Mouse (Mus musculus): ENCODE measurements around the gene Antxr1. TPM values are rescaled to one million over a fixed set of nuclear protein-coding genes. Genes with fewer than 3 reads are reported as not detected.
A peak's percentile ranks its signal among the peaks of the same experiment; 100 is the strongest.

The Antxr1 gene
- 0.32 TPM in 1 of 2 replicates, not detected in the other for total RNA-seq (2017)

DNA sequence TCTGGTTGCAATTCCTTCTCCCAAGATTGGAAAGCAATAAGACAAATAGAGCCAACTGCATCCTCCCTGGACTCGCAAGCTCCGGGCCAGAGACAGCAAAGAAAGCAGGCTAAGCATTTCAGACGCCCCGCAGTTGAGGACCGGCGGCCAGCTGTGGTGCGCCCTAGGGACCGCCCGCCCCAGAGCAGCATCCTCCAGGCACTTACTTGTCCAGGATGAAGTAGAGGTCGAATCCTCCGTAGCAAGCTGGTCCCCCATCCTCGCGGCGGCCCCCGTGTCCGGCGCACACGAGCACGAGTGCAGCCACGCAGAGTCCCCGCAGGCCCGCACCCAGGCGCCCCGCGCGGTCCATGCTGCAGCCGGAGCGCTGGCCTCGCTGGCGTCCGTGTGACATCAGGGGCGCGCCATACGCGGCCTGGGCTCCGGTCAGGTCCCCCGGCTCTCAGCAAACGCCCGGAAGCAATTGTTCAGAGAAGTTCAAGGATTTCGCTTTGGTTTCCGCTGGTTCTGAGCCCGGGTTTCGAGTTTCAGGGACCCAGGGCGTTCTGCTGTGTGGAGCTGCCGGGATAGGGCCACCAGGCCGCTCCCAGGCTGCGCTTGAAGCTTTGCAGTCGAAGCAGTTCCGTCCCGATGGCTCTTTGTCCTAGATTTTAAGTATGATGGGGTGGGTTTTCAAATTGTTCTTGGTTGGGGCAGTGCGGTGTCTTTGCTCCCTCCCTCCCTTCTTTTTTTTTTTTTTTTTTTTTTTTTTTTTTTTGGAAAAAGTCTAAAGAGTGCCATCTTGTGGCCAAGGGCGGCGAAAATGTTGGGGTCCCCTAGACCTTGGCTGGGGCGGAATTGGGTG is at the start of gene Antxr1:
Gene Antxr1 (minus strand): TSS at position 731 of the 844 bp plus-strand sequence.
- ATAC-seq (replicated peaks; ENCODE audit: low read depth, poor library complexity, severe bottlenecking) = peak; percentile 39; the same call in 1 of the 2 replicates

DNA sequence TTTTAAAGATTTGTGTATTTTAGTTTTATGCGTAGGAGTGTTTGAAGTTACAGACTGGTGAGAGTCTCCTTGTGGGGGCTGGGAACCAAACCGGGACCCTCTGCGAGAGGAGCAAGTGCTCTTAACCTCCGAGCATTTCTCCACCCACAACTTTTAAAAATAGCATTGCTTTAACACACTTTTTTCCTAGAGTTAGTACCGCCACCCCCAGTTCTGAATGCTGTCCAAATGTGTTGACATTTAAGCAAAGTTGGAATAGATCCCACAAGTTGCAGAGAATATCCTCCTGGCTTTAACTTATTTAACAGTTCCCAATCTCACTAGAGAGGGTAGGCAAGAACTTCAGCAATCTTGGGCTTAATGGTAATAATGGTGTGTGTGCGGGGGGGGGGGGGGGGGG is 49.1 kb upstream of the Antxr1 start:
- ATAC-seq (replicated peaks; ENCODE audit: low read depth, poor library complexity, severe bottlenecking) = no peak

DNA sequence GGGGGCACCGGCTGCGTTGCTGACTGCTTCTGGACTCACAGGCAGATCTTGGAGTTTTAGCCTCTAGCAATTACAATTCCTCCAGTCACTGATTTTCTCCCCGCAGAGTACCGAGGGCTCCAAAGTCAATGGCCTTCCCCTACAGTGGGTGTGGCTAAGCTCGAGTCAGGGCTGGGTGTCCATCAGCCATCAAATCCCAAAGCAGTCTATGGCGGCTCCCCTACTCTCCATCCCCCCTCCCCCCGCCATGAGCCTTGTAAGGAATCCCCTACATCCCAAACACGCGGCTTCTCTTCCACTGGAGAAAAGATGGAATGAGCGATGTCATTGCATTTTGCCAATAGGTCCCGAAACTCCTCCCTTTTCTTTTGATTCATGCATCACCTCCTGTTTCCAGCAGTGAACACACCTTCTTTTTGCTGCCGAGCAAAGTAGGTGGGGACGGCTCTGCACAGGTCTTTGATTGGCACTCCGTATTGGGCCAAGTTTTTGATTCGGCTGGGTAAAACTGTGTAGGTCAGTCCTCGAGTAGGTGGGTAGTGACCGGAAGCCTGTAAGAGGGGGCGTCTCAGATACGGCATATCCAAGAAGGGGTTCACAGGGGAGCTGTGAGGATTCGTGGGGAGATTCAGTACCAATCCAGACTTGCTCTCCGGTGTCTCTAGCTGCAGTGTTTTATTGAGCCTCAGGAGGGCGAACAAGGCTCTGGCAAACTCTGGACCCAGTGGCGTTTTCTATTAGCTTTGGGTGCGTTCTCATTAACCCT is 48.5 kb upstream of the Antxr1 start:
- 0 out of 2 replicates have a peak, but pooled peaks have one; percentile 52 for ATAC-seq (replicated peaks; ENCODE audit: low read depth, poor library complexity, severe bottlenecking)

DNA sequence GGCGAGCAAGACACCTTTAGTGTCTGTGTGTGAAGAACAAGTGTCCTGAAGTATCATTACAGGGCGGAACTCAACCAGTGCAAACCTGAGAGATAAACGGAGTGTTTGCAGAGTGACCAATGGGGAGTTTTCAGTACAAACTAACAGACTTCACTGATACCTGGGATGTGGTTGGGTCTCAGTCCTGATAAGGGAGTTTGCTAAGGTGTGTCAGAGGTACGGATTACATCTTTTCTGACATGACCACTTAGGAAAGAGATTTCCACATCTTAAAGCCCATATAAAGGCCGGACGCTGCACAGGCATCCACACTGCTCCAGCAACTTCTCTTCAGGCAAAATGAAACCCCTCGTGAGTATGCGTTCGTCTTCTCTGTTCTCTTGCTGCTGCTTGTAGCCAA is 37.4 kb upstream of the Antxr1 start, which contains the start of gene Gkn2:
Gene Gkn2 (plus strand): TSS at position 301 of the 400 bp plus-strand sequence.
- ATAC-seq (replicated peaks; ENCODE audit: low read depth, poor library complexity, severe bottlenecking) = no peak

DNA sequence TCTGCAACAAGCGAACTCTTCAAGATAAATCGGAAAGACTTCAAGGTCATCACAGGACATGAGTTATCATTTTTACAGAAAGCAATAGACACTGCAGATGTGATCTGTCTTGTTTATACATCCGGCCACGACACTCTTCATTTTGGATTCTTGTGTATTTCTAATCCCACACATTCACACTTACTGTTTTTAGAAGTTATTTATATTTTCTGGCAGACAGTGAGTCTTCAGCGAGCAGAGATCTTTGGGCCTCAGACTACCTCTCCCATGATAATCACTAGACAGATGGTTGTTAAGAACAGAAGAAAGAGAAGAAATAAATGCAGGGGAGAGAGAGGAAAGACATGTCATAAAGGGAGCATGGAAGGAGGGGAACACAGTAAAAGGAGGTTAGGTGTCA is 33.6 kb upstream of the Antxr1 start:
- ATAC-seq (replicated peaks; ENCODE audit: low read depth, poor library complexity, severe bottlenecking) = no peak

DNA sequence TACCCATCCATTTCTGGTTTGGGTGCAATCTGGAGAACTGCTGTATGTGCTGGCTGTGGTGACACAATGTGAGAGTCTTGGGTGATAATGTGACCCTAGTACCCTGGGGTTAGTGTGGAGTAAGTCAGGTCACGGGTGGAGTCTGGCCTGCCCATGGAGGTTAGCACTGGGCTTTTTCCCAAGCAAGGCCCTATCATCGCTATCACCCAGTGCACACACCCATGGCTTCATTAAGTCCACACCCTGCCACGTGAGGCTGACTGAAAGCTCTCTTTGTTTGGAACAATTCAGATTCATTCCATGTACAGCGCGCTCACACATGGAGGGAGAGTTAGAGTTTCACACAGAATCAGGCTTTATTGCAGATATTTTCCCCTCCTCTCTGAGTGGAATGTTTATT is 18.8 kb upstream of the Antxr1 start:
- ATAC-seq (replicated peaks; ENCODE audit: low read depth, poor library complexity, severe bottlenecking) = no peak

DNA sequence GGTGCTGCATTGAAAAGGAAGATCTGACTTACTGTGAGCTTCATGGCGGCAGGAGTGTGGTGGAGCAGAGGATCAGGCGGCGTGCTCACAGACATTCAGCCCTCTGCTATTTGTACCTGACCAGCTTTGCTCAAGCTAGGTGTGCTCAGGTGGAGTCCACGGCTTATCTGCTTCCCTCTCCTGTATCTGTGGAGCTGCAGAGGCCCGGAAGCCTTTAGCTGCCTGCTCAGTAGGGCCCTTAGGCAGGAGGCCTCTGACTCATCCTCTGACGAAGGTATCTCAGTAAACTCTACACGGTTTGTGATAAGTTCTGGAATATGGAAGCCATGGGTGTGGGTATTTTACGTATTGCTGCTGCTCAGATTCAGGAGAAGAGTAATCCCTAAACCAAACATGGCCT is 15.2 kb upstream of the Antxr1 start, which contains the start of gene Gkn1:
Gene Gkn1 (minus strand): TSS at position 114 of the 400 bp plus-strand sequence.
- no peak for ATAC-seq (replicated peaks; ENCODE audit: low read depth, poor library complexity, severe bottlenecking)

DNA sequence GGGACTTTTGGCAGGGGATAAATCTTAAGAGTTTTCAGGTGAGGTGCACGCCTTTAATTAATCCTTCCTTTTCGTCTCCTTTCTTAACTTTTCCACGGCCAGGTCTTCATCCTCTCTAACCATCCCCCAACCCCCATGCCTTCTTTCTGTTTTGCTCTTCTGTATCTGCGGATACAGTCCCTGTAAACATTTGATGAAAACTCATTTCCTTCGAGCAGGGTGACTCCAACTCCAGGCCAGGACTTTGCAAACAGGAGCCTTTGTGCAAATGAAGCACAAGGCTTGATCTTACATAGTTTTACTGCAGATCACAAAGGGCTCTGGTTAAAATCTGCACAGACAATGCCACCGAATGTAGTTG is 294 bp upstream of the Antxr1 start:
- ATAC-seq (replicated peaks; ENCODE audit: low read depth, poor library complexity, severe bottlenecking) = no peak

DNA sequence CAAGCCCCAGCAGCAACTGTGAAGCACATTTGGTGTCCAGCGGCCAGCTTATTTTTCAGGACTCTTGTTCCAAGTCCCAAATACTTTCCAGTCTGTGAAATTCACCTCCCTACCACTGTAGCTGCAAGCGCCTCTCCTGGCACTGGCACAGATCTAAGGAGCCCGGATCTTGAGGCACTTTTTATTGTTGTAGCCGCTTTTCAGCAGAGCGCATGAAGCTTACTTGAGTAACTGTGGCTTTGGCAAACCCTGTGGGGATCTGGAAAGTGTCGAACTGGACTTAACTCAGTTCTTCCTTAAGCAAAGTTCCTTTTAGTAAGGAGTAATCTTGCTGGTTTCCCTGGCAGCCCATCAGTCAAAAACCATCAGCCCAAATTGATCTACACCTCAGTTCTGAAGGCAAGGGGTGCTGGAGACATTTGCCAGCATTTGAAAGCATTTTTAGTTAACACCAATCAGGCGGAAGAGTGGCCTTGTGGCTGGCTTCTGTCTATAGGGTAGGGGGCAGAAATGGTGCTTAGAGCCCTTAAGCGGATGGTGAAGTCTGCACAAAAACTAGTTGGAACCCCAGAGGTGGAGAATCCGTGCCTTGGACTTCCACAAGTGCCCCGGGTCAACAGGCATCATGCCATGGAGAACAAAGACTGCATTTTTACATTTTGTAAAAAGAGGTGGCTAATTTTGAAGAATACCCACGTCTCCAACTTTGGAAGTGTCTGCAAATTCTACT is 1.1 kb downstream of the Antxr1 start:
- ATAC-seq (replicated peaks; ENCODE audit: low read depth, poor library complexity, severe bottlenecking) = no peak

DNA sequence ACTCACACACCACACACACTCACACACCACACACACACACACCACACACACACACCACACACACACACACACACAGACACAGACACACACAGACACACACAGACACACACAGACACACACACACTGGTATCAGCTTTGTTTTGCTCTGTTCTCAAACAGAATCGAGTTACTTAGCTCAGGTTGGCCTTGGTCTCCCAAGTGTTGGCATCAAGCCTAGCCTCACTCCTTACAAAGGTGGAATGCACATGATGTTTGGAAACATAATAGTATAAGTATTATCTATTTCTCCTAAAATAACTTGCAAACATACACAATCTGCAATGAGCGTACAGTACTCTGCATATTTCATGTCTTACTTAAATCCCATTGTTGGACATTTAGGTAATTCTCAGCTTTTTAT is 3.2 kb downstream of the Antxr1 start:
- no peak for ATAC-seq (replicated peaks; ENCODE audit: low read depth, poor library complexity, severe bottlenecking)

DNA sequence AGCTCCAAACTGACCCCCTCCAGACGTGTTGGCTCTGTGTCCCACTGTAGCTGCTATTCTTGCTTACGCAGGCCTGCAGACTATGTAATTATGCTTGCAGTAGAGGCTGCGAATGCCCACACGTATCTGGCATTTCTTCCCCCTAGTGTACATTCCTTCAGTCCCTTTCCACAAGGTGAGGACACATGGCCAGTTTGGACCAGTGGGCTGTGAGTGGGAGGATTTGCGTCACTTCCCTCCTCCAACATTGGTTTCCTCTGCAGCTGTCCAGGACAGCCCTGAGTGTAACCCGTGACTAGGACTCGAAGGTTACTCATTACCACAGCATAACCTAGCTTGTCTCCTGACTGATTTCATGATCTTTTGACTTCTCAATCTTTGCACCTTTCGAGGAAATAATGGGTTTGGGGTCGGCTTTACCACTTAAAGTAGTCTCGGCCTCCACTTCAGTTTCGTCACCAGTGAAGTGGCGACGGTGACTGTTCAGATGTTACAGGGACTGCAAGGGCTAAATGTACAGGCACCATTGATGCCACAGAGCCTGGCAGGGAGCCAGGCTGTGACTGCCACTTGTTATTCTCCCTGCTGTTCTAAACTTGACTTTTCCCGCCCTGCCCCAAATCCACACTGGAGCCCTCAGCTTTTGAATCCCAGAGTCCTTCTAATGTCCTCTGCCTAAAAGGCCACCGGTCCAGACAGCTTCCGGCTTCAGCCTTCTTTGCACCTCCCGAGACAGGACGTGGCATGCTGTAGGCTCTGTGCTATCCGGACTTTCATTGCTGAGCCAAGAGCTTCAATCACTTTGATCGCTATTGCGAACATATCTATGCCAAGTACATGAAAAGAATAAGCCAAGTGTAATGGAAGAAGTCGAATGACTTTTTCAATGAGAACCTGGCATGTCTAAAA is 7.1 kb downstream of the Antxr1 start:
- ATAC-seq (replicated peaks; ENCODE audit: low read depth, poor library complexity, severe bottlenecking) = 0 out of 2 replicates have a peak, but pooled peaks have one; percentile 32

DNA sequence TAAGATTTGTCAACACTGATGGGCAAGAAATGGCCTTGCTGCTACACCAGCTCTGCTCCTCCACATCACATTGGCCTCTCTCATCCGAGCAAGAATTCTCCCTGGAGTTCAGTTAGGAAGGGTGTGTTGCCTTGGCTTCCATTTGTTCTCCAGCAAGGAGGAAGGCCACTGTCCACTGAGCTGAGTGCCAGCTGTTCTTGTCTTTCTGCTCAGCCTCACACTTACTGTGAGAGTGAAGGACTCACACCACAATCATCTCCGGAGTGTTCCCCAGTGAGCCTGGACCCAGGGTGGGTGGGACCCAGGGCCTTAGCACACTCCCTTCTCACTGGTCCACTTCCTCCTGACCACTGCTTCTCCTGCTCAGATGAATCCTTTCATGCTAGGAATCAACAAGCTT is 8.7 kb downstream of the Antxr1 start:
- ATAC-seq (replicated peaks; ENCODE audit: low read depth, poor library complexity, severe bottlenecking) = no peak

DNA sequence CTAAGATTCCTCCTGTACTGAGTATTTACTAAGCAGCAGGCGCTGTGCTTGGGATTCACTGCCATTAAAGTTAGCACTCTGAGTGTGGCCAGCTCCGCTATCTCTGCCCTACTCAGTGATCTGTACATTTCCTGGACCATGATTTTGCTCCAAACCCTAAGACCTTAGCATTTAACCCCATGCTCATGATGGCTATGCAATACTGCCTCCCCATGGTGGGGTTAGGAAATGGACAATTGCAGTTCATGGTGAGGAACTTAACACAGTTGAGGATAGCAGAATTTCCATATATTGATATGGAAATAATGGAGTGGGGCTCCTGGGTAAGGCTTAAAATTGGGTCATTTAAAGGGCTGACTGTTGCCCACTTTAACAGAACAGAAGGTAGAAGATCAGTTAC is 12.2 kb downstream of the Antxr1 start:
- ATAC-seq (replicated peaks; ENCODE audit: low read depth, poor library complexity, severe bottlenecking) = peak; percentile 82

DNA sequence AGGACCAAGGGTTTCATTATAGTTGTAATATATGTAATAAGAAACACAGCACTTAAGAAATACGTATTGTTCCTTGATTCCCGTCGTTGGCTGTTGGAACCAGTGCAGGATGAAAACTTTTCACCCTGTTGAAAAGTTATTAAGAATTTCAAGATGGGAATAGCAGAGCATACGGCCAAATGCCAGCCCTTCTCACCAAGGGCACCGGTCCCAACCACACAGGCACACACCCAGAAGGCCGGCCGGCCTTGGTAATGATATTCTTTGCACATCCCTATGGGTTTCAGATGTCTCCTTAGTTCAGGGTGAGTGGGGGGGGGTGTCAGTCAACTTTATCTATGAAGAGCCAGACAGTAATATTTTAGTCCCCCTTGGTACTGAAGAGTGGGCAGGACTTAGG is 17.0 kb downstream of the Antxr1 start:
- ATAC-seq (replicated peaks; ENCODE audit: low read depth, poor library complexity, severe bottlenecking) = no peak

DNA sequence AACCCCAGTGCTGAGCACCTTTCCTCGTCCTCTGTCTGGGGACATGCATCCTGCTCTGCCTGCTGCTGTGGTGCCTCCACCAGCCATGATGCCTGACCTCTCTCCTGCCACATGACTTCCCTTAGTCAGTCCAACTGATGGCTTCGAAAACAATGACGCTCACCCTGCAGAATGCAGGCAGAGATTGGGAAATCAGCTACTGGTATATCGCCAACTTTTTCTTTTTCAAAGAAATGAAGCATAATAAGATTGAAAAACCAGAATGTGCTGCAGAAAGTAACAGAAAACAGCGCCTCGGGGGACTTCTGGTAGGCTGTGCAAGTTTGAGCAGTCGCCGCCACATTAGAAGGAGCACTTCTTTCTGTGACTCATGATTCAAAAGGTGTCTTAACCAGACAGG is 18.7 kb downstream of the Antxr1 start:
- no peak for ATAC-seq (replicated peaks; ENCODE audit: low read depth, poor library complexity, severe bottlenecking)

DNA sequence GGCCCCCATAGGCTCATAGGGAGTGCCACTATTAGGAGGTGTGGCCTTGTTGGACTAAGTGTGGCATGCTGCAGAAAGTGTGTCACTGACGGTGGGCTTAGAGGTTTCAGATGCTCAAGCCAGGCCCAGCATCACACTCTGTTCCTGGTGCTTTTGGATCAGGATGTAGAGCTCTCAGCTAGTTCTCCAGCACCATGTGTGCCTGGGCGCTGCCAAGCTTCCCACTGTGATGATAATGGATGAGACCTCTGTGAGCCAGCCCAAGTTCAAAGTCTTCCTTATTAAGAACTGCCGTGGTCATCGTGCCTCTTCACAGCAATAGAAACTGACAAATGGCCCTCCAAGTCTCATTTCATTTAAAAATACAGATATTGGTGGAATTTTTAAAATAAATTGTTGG is 22.9 kb downstream of the Antxr1 start:
- no peak for ATAC-seq (replicated peaks; ENCODE audit: low read depth, poor library complexity, severe bottlenecking)

DNA sequence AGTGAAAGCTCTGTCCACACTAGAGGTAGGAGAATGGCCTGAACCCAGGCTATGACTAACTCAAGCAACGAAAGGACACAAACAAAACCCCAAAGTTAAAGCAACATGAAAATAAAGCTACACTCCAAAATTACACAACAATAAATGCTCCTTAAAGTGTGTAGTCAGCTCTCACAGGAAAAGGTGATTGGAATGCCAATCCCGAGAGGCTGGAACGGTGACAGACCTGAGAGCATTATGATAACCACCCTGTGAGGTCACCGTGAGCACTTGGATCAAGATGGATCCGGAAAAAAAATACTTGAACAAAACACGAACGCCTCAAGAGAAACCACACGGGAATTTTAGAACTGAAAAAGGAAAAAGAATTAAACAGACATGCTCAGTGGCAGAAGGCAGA is 31.1 kb downstream of the Antxr1 start:
- ATAC-seq (replicated peaks; ENCODE audit: low read depth, poor library complexity, severe bottlenecking) = no peak

DNA sequence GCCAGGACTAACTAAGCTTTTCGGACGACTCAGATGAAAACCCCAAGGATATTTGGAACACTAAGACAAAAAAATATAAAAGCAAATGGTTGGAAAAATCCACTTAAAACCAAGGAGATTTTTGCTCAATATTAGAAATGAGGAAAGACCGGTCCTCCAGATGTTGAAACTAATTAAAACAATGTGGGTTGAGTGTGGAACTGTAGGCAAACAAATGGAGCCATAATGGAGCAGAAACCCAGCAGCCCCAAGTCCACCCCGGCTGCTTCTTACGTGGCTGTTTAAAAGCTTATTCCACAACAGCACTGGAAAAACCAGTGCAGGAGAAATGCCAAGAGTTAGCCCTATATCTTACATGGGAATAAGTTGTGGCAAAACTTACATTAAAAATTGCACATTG is 32.9 kb downstream of the Antxr1 start:
- ATAC-seq (replicated peaks; ENCODE audit: low read depth, poor library complexity, severe bottlenecking) = no peak

DNA sequence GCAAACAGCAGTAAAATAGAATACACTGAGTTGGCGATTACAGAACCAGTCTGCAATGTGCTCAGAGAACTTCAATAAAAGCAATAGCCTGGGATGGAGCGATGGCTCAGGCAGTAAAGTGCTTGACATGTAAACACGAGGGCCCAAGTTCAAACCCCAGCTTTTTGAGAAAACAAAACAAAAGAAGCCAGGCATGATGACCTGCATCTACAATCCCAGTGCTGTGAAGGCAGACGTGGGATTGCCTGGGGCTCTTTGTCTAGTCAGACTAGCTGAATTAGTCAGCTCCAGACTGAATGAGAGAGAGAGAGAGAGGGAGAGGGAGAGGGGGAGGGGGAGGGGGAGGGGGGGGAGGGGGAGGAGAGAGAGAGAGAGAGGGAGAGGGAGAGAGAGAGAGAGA is 33.6 kb downstream of the Antxr1 start:
- no peak for ATAC-seq (replicated peaks; ENCODE audit: low read depth, poor library complexity, severe bottlenecking)

DNA sequence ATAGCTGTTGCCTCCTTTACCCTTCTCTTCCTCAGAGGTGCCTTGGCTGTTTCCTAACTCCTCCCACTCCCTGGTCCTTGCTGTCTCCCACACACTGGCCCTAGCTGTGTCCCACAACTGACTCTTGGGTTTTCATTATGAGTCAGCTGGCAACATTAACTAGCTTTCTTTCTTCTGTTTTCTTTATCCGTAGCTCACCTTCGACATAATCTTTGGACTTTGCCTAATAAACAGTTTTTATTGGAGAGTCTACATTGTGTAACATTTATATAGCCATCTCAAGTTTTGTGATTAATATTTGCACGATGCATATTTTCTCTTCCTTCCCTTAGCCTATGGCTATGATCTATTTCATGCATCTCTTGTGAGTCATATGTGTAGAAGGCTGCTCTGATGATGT is 40.7 kb downstream of the Antxr1 start:
- no peak for ATAC-seq (replicated peaks; ENCODE audit: low read depth, poor library complexity, severe bottlenecking)
